Mouse (Mus musculus) right cerebral cortex, postnatal 4 days (tissue): ENCODE data around the gene Focad.

Experiments used
- DNase-seq: peaks from one replicate; pipeline ENCODE4 v3.0.0-alpha.2; 2022

Gene Focad

GRCm38 (mm10) chr4:88157644-88158043, 63.2 kb downstream of the Focad start:
- DNase-seq, result peak; percentile 24

GRCm38 (mm10) chr4:88159256-88159655, 64.8 kb downstream of the Focad start:
- no peak for DNase-seq

- no peak for DNase-seq
Observed at GRCm38 (mm10) chr4:88159700-88160099, 65.3 kb downstream of the Focad start.

- no peak for DNase-seq
Observed at GRCm38 (mm10) chr4:88163511-88164247, 69.2 kb downstream of the Focad start.

- no peak for DNase-seq
Observed at GRCm38 (mm10) chr4:88167008-88167862, 72.8 kb downstream of the Focad start.

GRCm38 (mm10) chr4:88175058-88175974, 80.9 kb downstream of the Focad start:
- no peak for DNase-seq

GRCm38 (mm10) chr4:88179296-88179695, 84.9 kb downstream of the Focad start:
- no peak for DNase-seq

- DNase-seq, result no peak
Observed at GRCm38 (mm10) chr4:88184293-88184692, 89.9 kb downstream of the Focad start.

- DNase-seq, result no peak
Observed at GRCm38 (mm10) chr4:88185872-88186426, 91.5 kb downstream of the Focad start.

- DNase-seq, result no peak
Observed at GRCm38 (mm10) chr4:88187649-88188048, 93.2 kb downstream of the Focad start.

- no peak for DNase-seq
Observed at GRCm38 (mm10) chr4:88189495-88189894, 95.1 kb downstream of the Focad start.

GRCm38 (mm10) chr4:88194256-88194655, 99.8 kb downstream of the Focad start:
- DNase-seq, result no peak

GRCm38 (mm10) chr4:88195898-88196495, 101.6 kb downstream of the Focad start:
- DNase-seq, result no peak

GRCm38 (mm10) chr4:88196500-88196912, 102.1 kb downstream of the Focad start:
- DNase-seq, result no peak

- DNase-seq, result no peak
Observed at GRCm38 (mm10) chr4:88197244-88197643, 102.8 kb downstream of the Focad start.

GRCm38 (mm10) chr4:88199186-88199585, 104.8 kb downstream of the Focad start:
- DNase-seq, result no peak

- DNase-seq, result no peak
Observed at GRCm38 (mm10) chr4:88201047-88201446, 106.6 kb downstream of the Focad start.

- DNase-seq, result no peak
Observed at GRCm38 (mm10) chr4:88208676-88209075, 114.2 kb downstream of the Focad start.

GRCm38 (mm10) chr4:88209351-88209814, 115.0 kb downstream of the Focad start:
- DNase-seq, result peak; percentile 53

GRCm38 (mm10) chr4:88210602-88211001, 116.2 kb downstream of the Focad start:
- no peak for DNase-seq

- no peak for DNase-seq
Observed at GRCm38 (mm10) chr4:88211200-88211885, 116.9 kb downstream of the Focad start.
